Comparison of ENCODE assay signal across 8 mouse cellular contexts in the genomic region with DNA sequence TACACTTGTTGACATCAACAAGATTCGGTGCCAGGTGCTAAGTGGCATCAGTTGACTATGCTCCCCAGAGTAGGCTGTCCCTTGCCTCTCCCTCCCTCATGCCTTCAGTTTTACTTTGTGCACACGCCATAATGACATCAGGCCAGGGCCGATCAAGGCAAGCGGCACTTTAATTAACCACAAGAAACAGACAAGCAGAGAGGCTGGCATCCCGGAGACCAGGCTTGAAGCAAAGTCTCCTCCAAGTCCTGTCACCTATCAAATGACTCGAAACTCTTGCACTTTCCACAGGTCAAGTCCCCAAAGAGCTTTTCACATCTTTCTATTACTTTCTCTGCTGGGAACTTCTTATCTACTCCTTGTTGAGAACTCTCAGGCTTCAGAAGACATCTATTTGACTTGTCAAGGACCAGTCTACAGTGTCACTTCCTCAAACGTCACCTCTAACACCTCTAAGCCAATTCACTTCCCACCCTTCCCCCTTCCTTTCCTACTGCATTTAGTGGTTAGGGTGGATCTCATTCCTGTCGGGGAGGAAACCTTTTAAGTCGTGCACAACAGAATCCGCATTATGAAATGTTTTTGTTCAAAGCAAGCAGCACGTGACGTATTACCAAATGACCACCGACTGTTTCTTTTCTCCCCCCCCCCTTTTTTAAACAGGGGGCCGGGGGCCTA. TPM values are rescaled to one million over a fixed set of nuclear protein-coding genes. Genes with fewer than 3 reads are reported as not detected.
DNase-seq lines count a peak whose midpoint lies in the region; ATAC-seq and TF ChIP-seq lines count a peak whose summit lies in the region.
"Had no signal": no experiment of that assay in that cellular context is flagged by ENCODE, and none has a peak within 500 bp of the region (broad histone marks: within the 10 kb centered on the region; RNA-seq: fewer than 3 reads in every experiment).

No protein-coding gene starts in this region.

- intact Hi-C loops in left cerebral cortex, postnatal 36 days (cut with DNase I): no loop called here

- peaks cover 21% of the 10 kb centered on the region for H3K36me3 ChIP-seq in thymus, adult 2 months (ENCODE audit: control insufficient read depth, insufficient read depth, low read length)
- peaks cover 33% of the 10 kb centered on the region for H3K36me3 ChIP-seq in forebrain, embryonic 15.5 days
- H3K36me3 ChIP-seq in lung, embryonic 15.5 days: peaks cover 34% of the 10 kb centered on the region
- H3K36me3 ChIP-seq in stomach, embryonic 14.5 days (ENCODE audit: control insufficient read depth, insufficient read depth, low read length): peaks cover 17% of the 10 kb centered on the region

- H3K9me3 ChIP-seq in forebrain, embryonic 15.5 days: no peaks in the 10 kb centered on the region
- no peaks in the 10 kb centered on the region for H3K9me3 ChIP-seq in lung, embryonic 15.5 days
- no peaks in the 10 kb centered on the region for H3K9me3 ChIP-seq in stomach, embryonic 14.5 days (ENCODE audit: control insufficient read depth, low read depth, low read length)

- peak overlapping the region; percentile 78 for H3K4me3 ChIP-seq in thymus, adult 2 months (ENCODE audit: control insufficient read depth, insufficient read depth, low read length)
- H3K4me3 ChIP-seq in forebrain, embryonic 15.5 days: peak overlapping the region; percentile 84
- H3K4me3 ChIP-seq in lung, embryonic 15.5 days: peak overlapping the region; percentile 72
- peak overlapping the region; percentile 96 for H3K4me3 ChIP-seq in stomach, embryonic 14.5 days (ENCODE audit: low read depth, low read length)

- H3K27me3 ChIP-seq in thymus, adult 2 months (ENCODE audit: control insufficient read depth, insufficient read depth, low read length): no peaks in the 10 kb centered on the region
- no peaks in the 10 kb centered on the region for H3K27me3 ChIP-seq in forebrain, embryonic 15.5 days
- H3K27me3 ChIP-seq in lung, embryonic 15.5 days: no peaks in the 10 kb centered on the region
- H3K27me3 ChIP-seq in stomach, embryonic 14.5 days (ENCODE audit: control insufficient read depth, insufficient read depth, low read length): no peaks in the 10 kb centered on the region

- no peak overlapping the region for H3K27ac ChIP-seq in thymus, adult 2 months (ENCODE audit: control insufficient read depth, insufficient read depth, low read length)
- H3K27ac ChIP-seq in forebrain, embryonic 15.5 days (replicated peaks): no peak overlapping the region
- no peak overlapping the region for H3K27ac ChIP-seq in lung, embryonic 15.5 days
- no peak overlapping the region for H3K27ac ChIP-seq in stomach, embryonic 14.5 days (ENCODE audit: low read length)

- H3K4me2 ChIP-seq in forebrain, embryonic 15.5 days (replicated peaks): peak overlapping the region; percentile 71
- H3K4me2 ChIP-seq in lung, embryonic 15.5 days: peak overlapping the region; percentile 84
- H3K4me2 ChIP-seq in stomach, embryonic 14.5 days (replicated peaks; ENCODE audit: low read depth, low read length): peak overlapping the region; percentile 91

- WGBS in thymus, adult 2 months: 26% methylated on average over 14 of the region's 14 CpGs
- 61% methylated on average over 14 of the region's 14 CpGs for WGBS in forebrain, embryonic 15.5 days
- 48% methylated on average over 14 of the region's 14 CpGs for WGBS in lung, embryonic 15.5 days
- WGBS in stomach, embryonic 14.5 days: 50% methylated on average over 14 of the region's 14 CpGs

- no peak for ATAC-seq in forebrain, embryonic 15.5 days (replicated peaks)
- no peak for ATAC-seq in lung, embryonic 15.5 days (ENCODE audit: borderline replicate concordance, extremely low read depth, low FRiP score, low TSS enrichment)
- no peak for ATAC-seq in stomach, embryonic 14.5 days (ENCODE audit: insufficient number of reproducible peaks, insufficient read depth, low FRiP score, low read depth)

- H3K4me1 ChIP-seq in thymus, adult 2 months (replicated peaks; ENCODE audit: control insufficient read depth, insufficient read depth, low read length): peaks cover 14% of the 10 kb centered on the region
- H3K4me1 ChIP-seq in forebrain, embryonic 15.5 days: peaks cover 16% of the 10 kb centered on the region
- H3K4me1 ChIP-seq in lung, embryonic 15.5 days: peaks cover 15% of the 10 kb centered on the region
- H3K4me1 ChIP-seq in stomach, embryonic 14.5 days (ENCODE audit: control insufficient read depth, insufficient read depth, low read length): peaks cover 7% of the 10 kb centered on the region

- no peak for TF ChIP-seq POLR2A in thymus, adult 2 months (IDR thresholded peaks at IDR 0.05; ENCODE audit: control insufficient read depth, extremely low read depth, insufficient read depth, low read length, poor library complexity)

- no peak for DNase-seq in thymus, adult 2 months
- no peak for DNase-seq in thymus, postnatal 4 days
- no peak for DNase-seq in thymus, postnatal 36 days
- DNase-seq in left cerebral cortex, postnatal 36 days (ENCODE audit: low spot score in 2 of 2): no peak

- H3K9ac ChIP-seq in forebrain, embryonic 15.5 days (replicated peaks): peak overlapping the region; percentile 83
- peak overlapping the region; percentile 69 for H3K9ac ChIP-seq in lung, embryonic 15.5 days
- H3K9ac ChIP-seq in stomach, embryonic 14.5 days (replicated peaks; ENCODE audit: low read depth, low read length): peak overlapping the region; percentile 80

- no peak for TF ChIP-seq CTCF in thymus, adult 2 months (IDR thresholded peaks at IDR 0.05; ENCODE audit: borderline replicate concordance, control insufficient read depth, extremely low read depth, insufficient read depth, low read length, poor library complexity)

RNA-seq across cellular contexts. Expression of gene Zfand2a, which starts 1.0 kb away (rescaled TPM):
- 15.5 and 15.9 TPM in 2 replicates for polyA plus RNA-seq in thymus, adult 2 months (2012; rRNA removed)
- polyA plus RNA-seq in forebrain, embryonic 15.5 days (2015; fragmentation: Nextera tagmentation; extraction: Ambion mirVana): 14.2 and 17.5 TPM in 2 replicates
- polyA plus RNA-seq in lung, embryonic 15.5 days (2015; fragmentation: Nextera tagmentation; extraction: Ambion mirVana): 7.7 and 9.5 TPM in 2 replicates
- polyA plus RNA-seq in stomach, embryonic 14.5 days (2014; fragmentation: Nextera tagmentation; extraction: Ambion mirVana): 5.8 and 6.9 TPM in 2 replicates
- total RNA-seq in left cerebral cortex, postnatal 36 days (2021): 10 to 100 TPM; 63.6 to 67.6 TPM

RNA-seq across cellular contexts. Expression of gene 3110082I17Rik, which starts 23.0 kb away (rescaled TPM):
- 7.5 and 8.2 TPM in 2 replicates for polyA plus RNA-seq in thymus, adult 2 months (2012; rRNA removed)
- polyA plus RNA-seq in forebrain, embryonic 15.5 days (2015; fragmentation: Nextera tagmentation; extraction: Ambion mirVana): 20.4 and 21.0 TPM in 2 replicates
- 40.0 and 41.8 TPM in 2 replicates for polyA plus RNA-seq in lung, embryonic 15.5 days (2015; fragmentation: Nextera tagmentation; extraction: Ambion mirVana)
- 37.6 and 37.7 TPM in 2 replicates for polyA plus RNA-seq in stomach, embryonic 14.5 days (2014; fragmentation: Nextera tagmentation; extraction: Ambion mirVana)
- 10 to 100 TPM; 15.3 to 17.0 TPM for total RNA-seq in left cerebral cortex, postnatal 36 days (2021)

RNA-seq across cellular contexts. Expression of gene Uncx, which starts 60.0 kb away (rescaled TPM):
- polyA plus RNA-seq in thymus, adult 2 months (2012; rRNA removed): 0.24 and 0.26 TPM in 2 replicates
- polyA plus RNA-seq in forebrain, embryonic 15.5 days (2015; fragmentation: Nextera tagmentation; extraction: Ambion mirVana): 4.2 and 4.8 TPM in 2 replicates
- 0.09 TPM in 1 of 2 replicates, not detected in the other for polyA plus RNA-seq in lung, embryonic 15.5 days (2015; fragmentation: Nextera tagmentation; extraction: Ambion mirVana)
- polyA plus RNA-seq in stomach, embryonic 14.5 days (2014; fragmentation: Nextera tagmentation; extraction: Ambion mirVana): not detected in 2 replicates
- total RNA-seq in left cerebral cortex, postnatal 36 days (2021): under 1 TPM in 1 of 2 experiments, not detected in 1; 0.20 TPM
- polyA plus RNA-seq: gonadal fat pad, adult 2 months had no signal
